Mouse (Mus musculus): ENCODE measurements around the gene Crebbp.

Gene Crebbp

DNA sequence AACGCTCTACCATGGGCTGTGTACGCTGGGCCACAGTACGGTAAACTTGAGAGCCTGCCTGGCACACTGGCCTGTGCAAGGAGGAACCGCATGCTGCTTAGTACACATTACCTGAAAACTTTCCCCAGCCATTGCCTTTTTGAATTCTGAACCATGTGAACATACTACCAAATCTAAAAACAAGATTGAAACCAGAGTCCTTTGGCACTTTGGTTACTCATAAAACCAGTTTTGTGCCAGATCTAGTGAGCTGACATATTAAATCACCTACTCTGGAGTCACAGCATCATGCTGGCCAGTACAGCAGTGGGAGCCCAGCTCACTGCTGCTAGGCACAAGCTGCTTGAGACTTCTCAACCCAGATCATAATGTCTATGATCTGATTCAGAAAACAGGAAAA lies 172.2 kb downstream of the Crebbp start:
- no peak for DNase-seq (ENCODE audit: low read depth)

GRCm38 (mm10) chr16:4040206-4040605 lies 173.6 kb downstream of the Crebbp start:
- DNase-seq (ENCODE audit: low read depth), result no peak

GRCm38 (mm10) chr16:4037690-4038089 lies 176.1 kb downstream of the Crebbp start:
- DNase-seq (ENCODE audit: low read depth), result no peak

GRCm38 (mm10) chr16:4036807-4037206 lies 177.0 kb downstream of the Crebbp start, which contains the start of gene Dnase1:
Dnase1 (plus strand) TSS chr16:4036942.
- no peak for DNase-seq (ENCODE audit: low read depth)

- DNase-seq (ENCODE audit: low read depth), result no peak
Observed at GRCm38 (mm10) chr16:4035575-4035974, 178.2 kb downstream of the Crebbp start.

DNA sequence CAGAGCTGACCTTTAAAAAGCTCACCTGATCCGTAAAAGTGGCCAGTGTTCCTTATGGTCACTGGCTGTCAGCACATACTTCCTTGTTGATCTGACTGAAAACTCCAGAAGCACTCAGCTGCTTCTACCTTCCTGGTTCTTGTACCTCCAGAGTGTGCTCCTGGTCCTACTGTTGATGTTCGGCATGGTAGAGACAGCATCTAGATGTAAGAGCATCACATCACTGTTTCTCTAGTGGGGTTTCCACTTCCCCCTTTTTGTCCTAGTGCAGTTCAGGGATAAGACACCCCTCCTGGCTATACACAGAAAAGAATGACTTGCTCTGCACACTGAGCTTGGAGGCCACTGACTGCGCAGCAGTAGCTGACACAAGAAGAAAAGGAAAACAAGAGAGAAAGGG lies 179.3 kb downstream of the Crebbp start:
- DNase-seq (ENCODE audit: low read depth), result no peak

DNA sequence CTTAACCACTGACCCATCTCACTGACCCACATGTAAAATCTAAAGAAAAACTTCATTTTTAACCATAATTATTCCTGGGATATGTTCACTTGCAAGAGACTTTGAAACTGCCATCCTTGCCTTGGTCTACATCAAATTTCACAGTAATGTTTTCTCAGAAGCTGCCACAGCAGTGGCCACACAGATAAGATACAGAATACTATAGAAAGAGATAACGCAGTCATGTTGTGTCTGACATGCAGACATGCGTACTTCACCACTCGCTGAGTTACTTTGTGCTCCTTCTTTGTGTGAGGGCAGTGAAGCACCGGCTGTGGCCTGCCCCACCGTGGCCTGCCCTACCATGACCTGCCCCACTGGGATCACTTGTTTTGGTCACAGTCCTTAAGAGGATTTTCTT lies 179.8 kb downstream of the Crebbp start:
- no peak for DNase-seq (ENCODE audit: low read depth)

- no peak for DNase-seq (ENCODE audit: low read depth)
Observed at GRCm38 (mm10) chr16:4032341-4032748, 181.5 kb downstream of the Crebbp start.

DNA sequence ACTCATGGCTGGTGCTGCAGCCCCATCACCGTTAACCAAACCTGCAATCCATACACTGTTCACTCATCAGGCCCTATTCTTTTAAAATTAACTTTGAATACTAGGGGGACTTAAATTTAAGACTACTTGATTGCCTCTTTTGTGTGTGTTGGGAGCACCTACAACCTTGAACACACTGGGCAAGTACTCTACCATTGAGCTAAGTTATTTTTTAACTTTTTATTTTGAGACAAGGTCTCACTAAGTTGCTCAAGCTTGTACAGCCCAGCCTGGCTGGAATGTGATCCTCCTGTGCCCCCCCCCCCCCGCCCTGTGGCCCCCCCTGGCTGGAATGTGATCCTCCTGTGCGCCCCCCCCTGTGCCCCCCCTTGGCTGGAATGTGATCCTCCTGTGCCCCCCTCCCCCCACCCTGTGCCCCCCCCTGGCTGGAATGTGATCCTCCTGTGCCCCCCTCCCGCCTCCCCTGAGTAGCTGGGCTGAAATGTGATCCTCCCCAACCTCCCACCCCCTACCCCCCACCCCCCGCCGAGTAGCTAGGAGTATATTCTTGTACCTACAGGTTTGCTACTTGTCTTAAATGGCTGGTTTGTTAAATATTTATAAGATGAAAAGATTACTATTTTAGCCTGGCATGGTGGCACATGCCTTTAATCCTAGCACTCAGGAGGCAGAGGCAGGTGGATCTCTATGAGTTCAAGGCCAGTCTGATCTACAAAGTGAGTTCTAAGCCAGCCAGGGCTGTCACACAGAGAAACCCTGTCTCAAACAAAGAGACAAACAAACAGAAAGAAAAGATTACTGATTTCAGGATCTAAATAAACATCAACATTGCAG lies 182.1 kb downstream of the Crebbp start:
- no peak for DNase-seq (ENCODE audit: low read depth)
